Mouse (Mus musculus) CH12.LX (cell line): ENCODE data around the gene 4933411K16Rik. TPM values are rescaled to one million over a fixed set of nuclear protein-coding genes. Genes with fewer than 3 reads are reported as not detected.

Source experiments
- DNase-seq: peaks from one replicate; pipeline ENCODE4 v3.0.0-alpha.2; 2013; ENCODE audit errors: extremely low read depth
- H3K27ac ChIP-seq: 2 replicates; pipeline ENCODE4 v1.5.1; 2012; ENCODE audit warnings: low read depth, mild to moderate bottlenecking, control low read depth, moderate library complexity; ENCODE audit not compliant: insufficient read depth
- H3K27me3 ChIP-seq: replicated peaks from 2 replicates; pipeline ENCODE3; 2012; ENCODE audit warnings: inconsistent platforms
- H3K36me3 ChIP-seq, 2 experiments: replicated peaks in 1 of 2; 2 replicates each; pipeline versions ENCODE3 to v1.6.1; 2012; ENCODE audit warnings: inconsistent platforms in 1 of 2, low read length in 1 of 2, mild to moderate bottlenecking in 1 of 2, mixed read lengths in 1 of 2, moderate library complexity in 1 of 2; ENCODE audit not compliant: control insufficient read depth in 1 of 2, insufficient read depth in 1 of 2
- H3K4me1 ChIP-seq, 2 experiments: 2 replicates each; pipeline ENCODE4 v1.6.1; 2012; ENCODE audit warnings: inconsistent platforms in 1 of 2, moderate library complexity in 1 of 2; ENCODE audit not compliant: insufficient read depth in 2 of 2, control insufficient read depth in 1 of 2
- H3K4me2 ChIP-seq: 2 replicates; pipeline ENCODE4 v1.6.1; 2012; ENCODE audit warnings: low read depth, mild to moderate bottlenecking, control low read depth; ENCODE audit not compliant: poor library complexity, insufficient read depth, severe bottlenecking
- H3K4me3 ChIP-seq, 3 experiments: fragments of 150-350 bp in 1 of 3; sonication (generic) in 1 of 3; replicated peaks in 1 of 3; 2 replicates each; pipeline versions ENCODE3 to v1.5.1; 2011 to 2012; ENCODE audit warnings: low read depth in 2 of 3, low read length in 2 of 3, mild to moderate bottlenecking in 2 of 3, moderate library complexity in 2 of 3, control low read depth in 1 of 3, improper control_type of control experiment in 1 of 3, inconsistent platforms in 1 of 3, mixed read lengths in 1 of 3; ENCODE audit not compliant: poor library complexity in 1 of 3
- H3K79me2 ChIP-seq: replicated peaks from 2 replicates; pipeline ENCODE4 v1.6.1; 2012; ENCODE audit warnings: mild to moderate bottlenecking, moderate library complexity; ENCODE audit not compliant: control insufficient read depth, poor library complexity, insufficient read depth, severe bottlenecking; ENCODE audit errors: extremely low read depth
- H3K9ac ChIP-seq: 2 replicates; pipeline ENCODE4 v1.6.1; 2012; ENCODE audit warnings: low read depth, mild to moderate bottlenecking, control low read depth, moderate library complexity; ENCODE audit not compliant: insufficient read depth
- H3K9me3 ChIP-seq: replicated peaks from 2 replicates; pipeline ENCODE3; 2012; ENCODE audit warnings: low read length, inconsistent platforms, mixed read lengths
- BHLHE40 ChIP-seq: IDR thresholded peaks from 2 replicates; pipeline ENCODE4 v1.6.1; 2011; ENCODE audit warnings: mild to moderate bottlenecking, low read depth, low read length, improper control_type of control experiment
- CHD2 ChIP-seq: IDR thresholded peaks from 2 replicates; pipeline ENCODE4 v1.6.1; 2011; ENCODE audit warnings: low read length, improper control_type of control experiment
- E2F4 ChIP-seq: IDR thresholded peaks from 2 replicates; pipeline ENCODE4 v1.6.1; 2011; ENCODE audit warnings: low read depth, low read length, improper control_type of control experiment; ENCODE audit not compliant: insufficient replicate concordance
- ETS1 ChIP-seq: conservative IDR thresholded peaks from 2 replicates; pipeline ENCODE4 v1.6.1; 2012; ENCODE audit warnings: low read depth, mild to moderate bottlenecking, inconsistent platforms, low read length, improper control_type of control experiment, moderate library complexity
- JUN ChIP-seq: IDR thresholded peaks from 2 replicates; pipeline ENCODE4 v1.6.1; 2011; ENCODE audit warnings: low read depth, mild to moderate bottlenecking, low read length, improper control_type of control experiment, moderate library complexity; ENCODE audit not compliant: insufficient read depth
- JUND ChIP-seq: conservative IDR thresholded peaks from 2 replicates; pipeline ENCODE4 v1.6.1; 2011; ENCODE audit warnings: low read depth, low read length, improper control_type of control experiment
- MAZ ChIP-seq: IDR thresholded peaks from 2 replicates; pipeline ENCODE4 v1.6.1; 2012; ENCODE audit warnings: low read depth, mild to moderate bottlenecking, inconsistent platforms, low read length, improper control_type of control experiment, moderate library complexity
- MEF2A ChIP-seq: IDR thresholded peaks from 2 replicates; pipeline ENCODE4 v1.6.1; 2014; ENCODE audit warnings: low read depth, mild to moderate bottlenecking, inconsistent platforms, low read length, improper control_type of control experiment, borderline replicate concordance
- MYC ChIP-seq: IDR thresholded peaks from 2 replicates; pipeline ENCODE4 v1.6.1; 2011; ENCODE audit warnings: low read depth, mild to moderate bottlenecking, improper control_type of control experiment, low read length
- NRF1 ChIP-seq: IDR thresholded peaks from 2 replicates; pipeline ENCODE4 v1.6.1; 2014; ENCODE audit warnings: low read depth, mild to moderate bottlenecking, inconsistent platforms, low read length, improper control_type of control experiment, moderate library complexity
- PAX5 ChIP-seq: IDR thresholded peaks from 2 replicates; pipeline ENCODE4 v1.6.1; 2012; ENCODE audit warnings: low read length, inconsistent platforms, mixed read lengths
- RCOR1 ChIP-seq: conservative IDR thresholded peaks from 2 replicates; pipeline ENCODE4 v1.6.1; 2012; ENCODE audit warnings: low read depth, mild to moderate bottlenecking, inconsistent platforms, low read length, improper control_type of control experiment
- SIN3A ChIP-seq: IDR thresholded peaks from 2 replicates; pipeline ENCODE4 v1.6.1; 2012; ENCODE audit warnings: low read length, improper control_type of control experiment, inconsistent platforms
- SMC3 ChIP-seq: IDR thresholded peaks from 2 replicates; pipeline ENCODE4 v1.6.1; 2011; ENCODE audit warnings: low read depth, low read length, improper control_type of control experiment
- TBP ChIP-seq: conservative IDR thresholded peaks from 2 replicates; pipeline ENCODE4 v1.6.1; 2011; ENCODE audit warnings: low read depth, low read length, improper control_type of control experiment
- TCF12 ChIP-seq: IDR thresholded peaks from 2 replicates; pipeline ENCODE4 v1.6.1; 2014; ENCODE audit warnings: low read depth, mild to moderate bottlenecking, inconsistent platforms, low read length, improper control_type of control experiment
- UBTF ChIP-seq: IDR thresholded peaks from 2 replicates; pipeline ENCODE4 v1.6.1; 2012; ENCODE audit warnings: low read depth, mild to moderate bottlenecking, inconsistent platforms, low read length, improper control_type of control experiment, moderate library complexity
- USF2 ChIP-seq: conservative IDR thresholded peaks from 2 replicates; pipeline ENCODE4 v1.6.1; 2011; ENCODE audit warnings: low read depth, low read length, improper control_type of control experiment
- ZC3H11A ChIP-seq: IDR thresholded peaks from 2 replicates; pipeline ENCODE4 v1.6.1; 2012; ENCODE audit warnings: low read depth, mild to moderate bottlenecking, inconsistent platforms, low read length, improper control_type of control experiment
- ZKSCAN1 ChIP-seq: IDR thresholded peaks from 2 replicates; pipeline ENCODE4 v1.6.1; 2012; ENCODE audit warnings: low read depth, inconsistent platforms, low read length, improper control_type of control experiment, borderline replicate concordance
- ZNF384 ChIP-seq: IDR thresholded peaks from 2 replicates; pipeline ENCODE4 v1.6.1; 2012; ENCODE audit warnings: low read depth, low read length, improper control_type of control experiment, inconsistent platforms
- dilution Hi-C: fragments of 300-500 bp; cut with MboI; formaldehyde crosslinking; loops from 2 replicates; pipeline ENCODE4 v1.14.3; 2020; ENCODE audit warnings: low sequenced_read_pairs; ENCODE audit not compliant: extremely low pct_unique_long_range_greater_than_20kb, extremely low pct_ligation_motif_present
- in situ Hi-C: fragments of 300-500 bp; cut with MboI; formaldehyde crosslinking; loops from 3 replicates; pipeline ENCODE4 v1.14.3; 2019; ENCODE audit warnings: low sequenced_read_pairs, low pct_ligation_motif_present, low pct_unique_long_range_greater_than_20kb, mixed read lengths
- polyA plus RNA-seq: library from polyadenylated mRNA; unstranded; fragments of >175 nt; gene quantifications from 2 replicates; pipeline ENCODE4 v1.2.1, GENCODE M21; 2012; ENCODE audit warnings: low read depth; ENCODE audit not compliant: insufficient read length
- total RNA-seq, 2 experiments: library from RNA; depleted of rRNA; stranded (reverse); fragments of 300-350 nt in 1 of 2; fragments of >200 nt in 1 of 2; gene quantifications; 2 replicates each; pipeline ENCODE4 v1.2.3; 2012 to 2014

The 4933411K16Rik gene
- total and polyA plus RNA-seq, 3 experiments: not detected

DNA sequence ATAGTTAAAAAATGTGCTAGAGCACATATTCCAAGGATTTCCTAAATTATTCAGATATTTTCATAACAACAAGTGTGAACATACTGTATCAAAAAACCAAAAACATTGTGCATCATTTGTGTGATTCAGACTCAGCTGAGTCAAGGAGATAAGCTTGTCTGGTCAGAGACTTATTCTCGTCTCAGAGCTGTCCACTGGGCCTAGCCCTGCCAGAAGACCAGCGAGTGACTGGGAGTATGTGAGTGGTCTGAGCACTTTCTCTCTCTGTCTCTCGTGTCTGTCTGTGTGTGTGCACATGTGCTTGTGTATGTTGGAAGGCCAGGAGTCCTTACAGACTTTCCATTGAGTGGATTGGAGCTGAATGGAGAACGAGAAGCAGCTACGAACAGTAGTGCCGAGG, 37.0 kb upstream of the 4933411K16Rik start:
- TF ChIP-seq TBP (no peak), ZKSCAN1 (no peak), ETS1 (no peak), CHD2 (no peak), RCOR1 (no peak), SMC3 (no peak), ZNF384 (no peak)
- TF ChIP-seq, all 38 proteins: peak for 0
- H3K9me3 ChIP-seq: no peaks in the 10 kb centered on the region
- H3K27me3 ChIP-seq: no peaks in the 10 kb centered on the region
- no peak overlapping the region for H3K4me2 ChIP-seq
- H3K27ac ChIP-seq: no peak overlapping the region
- H3K4me3 ChIP-seq: no peak overlapping the region
- in situ Hi-C loops: no loop called here
- peaks cover 14 to 30% of the 10 kb centered on the region in 2 experiments; a peak in 3 of 4 replicates for H3K4me1 ChIP-seq
- dilution Hi-C loops: no loop called here
- no peak overlapping the region for H3K9ac ChIP-seq
- H3K36me3 ChIP-seq: no peaks in the 10 kb centered on the region
- H3K79me2 ChIP-seq: no peaks in the 10 kb centered on the region
- no peak for DNase-seq

DNA sequence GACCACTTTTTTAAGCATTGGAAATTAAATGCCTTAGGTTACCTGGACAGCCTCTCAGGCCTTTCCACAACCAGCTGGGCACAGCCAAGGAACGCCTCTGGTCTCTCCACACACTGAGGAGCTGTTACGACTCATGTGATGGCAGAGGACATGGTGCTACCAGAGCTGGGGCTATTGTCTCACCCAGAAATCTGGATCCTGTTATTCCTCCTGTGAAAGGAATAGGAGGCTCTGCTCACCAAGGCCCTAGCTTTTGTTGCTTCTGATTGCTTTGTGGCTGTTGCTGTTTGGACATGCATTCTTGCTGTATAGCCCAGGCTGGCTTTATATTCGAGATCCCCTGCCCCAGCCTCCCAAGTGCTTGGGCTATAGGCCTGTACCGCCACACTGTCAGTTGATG, 35.8 kb upstream of the 4933411K16Rik start:
- Histone ChIP-seq H3K79me2 (no peaks in the 10 kb centered on the region), H3K9ac (no peak overlapping the region), H3K4me1 (peaks cover 19 to 42% of the 10 kb centered on the region in 2 experiments; a peak in 3 of 4 replicates), H3K4me2 (no peak overlapping the region), H3K9me3 (no peaks in the 10 kb centered on the region), H3K27me3 (no peaks in the 10 kb centered on the region), H3K4me3 (no peak overlapping the region), H3K36me3 (no peaks in the 10 kb centered on the region), H3K27ac (no peak overlapping the region)
- dilution Hi-C loops (no loop called here), in situ Hi-C loops (no loop called here)
- TF ChIP-seq RCOR1: no peak
- no peak for TF ChIP-seq MAZ
- no peak for TF ChIP-seq ZC3H11A
- TF ChIP-seq BHLHE40: no peak
- no peak for TF ChIP-seq MYC
- TF ChIP-seq E2F4: no peak
- DNase-seq: no peak

DNA sequence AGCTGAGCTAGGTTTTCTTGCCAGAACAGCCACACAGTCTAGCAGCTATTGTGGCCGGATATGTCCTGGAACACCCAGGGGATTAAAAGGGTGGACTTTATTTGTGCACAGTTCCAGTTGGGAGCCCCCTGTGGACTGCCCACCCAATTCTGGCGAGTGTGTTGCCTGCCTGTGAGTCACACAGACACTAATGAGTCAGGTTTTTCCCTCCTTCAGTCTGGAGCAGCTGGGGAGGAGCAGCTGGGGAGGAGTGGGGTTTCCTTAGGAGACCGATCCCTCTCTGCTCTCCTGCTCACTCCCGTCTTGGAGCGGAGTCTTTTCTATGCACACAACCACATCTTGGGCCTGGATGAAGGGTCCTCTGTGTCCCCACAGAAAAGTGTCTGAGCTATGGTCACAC, 35.2 kb upstream of the 4933411K16Rik start:
- H3K4me3 ChIP-seq: no peak overlapping the region
- TF ChIP-seq PAX5 (no peak), ZC3H11A (no peak), MEF2A (no peak), SIN3A (no peak), CHD2 (no peak), JUN (no peak), TBP (no peak), TCF12 (no peak), JUND (no peak), USF2 (no peak), UBTF (no peak), NRF1 (no peak), ETS1 (no peak)

More for the DNA sequence above, 35.2 kb upstream of the 4933411K16Rik start:
- Histone ChIP-seq H3K9me3 (no peaks in the 10 kb centered on the region), H3K36me3 (no peaks in the 10 kb centered on the region), H3K4me2 (no peak overlapping the region), H3K27ac (no peak overlapping the region), H3K79me2 (no peaks in the 10 kb centered on the region), H3K9ac (no peak overlapping the region), H3K27me3 (no peaks in the 10 kb centered on the region), H3K4me1 (peaks cover 19 to 48% of the 10 kb centered on the region in 2 experiments; a peak in 3 of 4 replicates)
- dilution Hi-C loops: no loop called here
- in situ Hi-C loops: no loop called here
- DNase-seq: no peak
